Mouse (Mus musculus) layer of hippocampus, postnatal 25 days (tissue): Measurements from ENCODE around the gene Tbx4. TPM values are rescaled to one million over a fixed set of nuclear protein-coding genes. Genes with fewer than 3 reads are reported as not detected.

Experiments
- DNase-seq, 2 experiments: peaks; one replicate each; pipeline ENCODE4 v3.0.0; 2022; ENCODE audit warnings: mixed read lengths in 2 of 2, low spot score in 1 of 2; ENCODE audit errors: extremely low spot score in 1 of 2
- total RNA-seq, 2 experiments: library from RNA; stranded (reverse); gene quantifications; 2 replicates each; pipeline ENCODE4 v1.2.3; 2021

Tbx4 gene
- total RNA-seq, 2 experiments from 2014 or later: 0.32 to 0.35 TPM

DNA sequence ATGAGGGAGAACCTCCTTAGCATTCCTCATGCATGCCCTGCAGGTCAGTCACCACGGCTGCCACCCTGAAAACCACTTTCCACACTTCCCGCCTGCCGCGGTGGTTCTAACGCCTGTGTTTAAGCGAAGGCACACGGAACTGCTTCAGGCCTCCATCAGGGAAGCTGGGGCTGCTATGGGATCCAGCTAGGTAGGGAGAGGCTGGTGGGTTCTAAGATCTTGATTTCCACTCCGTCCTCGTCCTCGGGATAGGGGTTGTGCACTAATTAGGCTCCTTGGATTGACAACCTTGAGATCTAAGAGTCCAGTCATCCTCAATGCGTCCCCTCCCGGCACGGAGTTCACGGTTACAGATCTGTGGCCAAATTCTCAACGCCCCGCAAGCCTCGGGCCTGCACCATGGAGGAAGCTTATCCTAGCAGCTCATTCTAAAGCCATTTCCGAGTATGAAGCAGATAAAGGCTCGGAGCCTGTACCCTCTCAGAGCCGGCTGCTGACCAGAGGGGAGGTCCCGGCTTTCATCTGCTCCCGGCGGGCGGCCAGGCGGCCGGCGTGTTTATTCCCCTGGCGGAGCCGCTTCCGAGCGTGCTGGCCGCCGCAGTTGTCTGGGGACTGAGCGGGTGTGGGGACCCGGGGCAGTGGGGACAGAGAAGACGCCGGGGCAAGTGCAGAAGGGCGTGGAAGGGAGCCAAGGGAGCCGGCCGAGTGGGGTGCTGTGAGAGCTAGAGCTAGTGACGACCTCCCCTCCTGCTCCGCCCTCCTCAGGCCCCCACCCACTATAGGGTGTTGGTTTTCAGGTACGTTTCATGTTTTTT is 8.7 kb downstream of the Tbx4 start:
- no peak for DNase-seq

- no peak for DNase-seq
Measured at GRCm38 (mm10) chr11:85896335-85896985, 10.2 kb downstream of the Tbx4 start.

GRCm38 (mm10) chr11:85900291-85900690 is 14.1 kb downstream of the Tbx4 start:
- no peak for DNase-seq

DNA sequence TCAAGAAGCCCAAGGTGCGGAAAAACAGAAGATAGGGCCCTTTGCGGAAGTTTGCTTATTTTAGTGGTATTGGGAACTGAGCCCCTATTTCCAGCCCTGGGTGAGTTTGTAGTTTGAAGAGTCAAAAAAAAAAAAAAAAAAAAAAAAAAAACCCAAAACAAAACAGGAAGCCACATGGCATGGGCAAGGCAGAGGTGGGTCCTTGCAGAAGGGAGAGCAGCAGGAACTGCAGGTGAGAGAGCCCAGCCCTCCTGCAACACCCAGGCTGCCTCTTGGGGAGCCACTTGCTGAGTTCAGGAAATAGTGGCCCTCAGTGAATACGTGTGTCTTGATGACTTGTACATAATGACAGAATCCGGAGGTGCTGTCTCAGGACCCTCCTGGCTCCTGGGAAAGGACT is 23.3 kb downstream of the Tbx4 start:
- no peak for DNase-seq

GRCm38 (mm10) chr11:85910133-85910532 is 23.9 kb downstream of the Tbx4 start:
- DNase-seq: no peak

DNA sequence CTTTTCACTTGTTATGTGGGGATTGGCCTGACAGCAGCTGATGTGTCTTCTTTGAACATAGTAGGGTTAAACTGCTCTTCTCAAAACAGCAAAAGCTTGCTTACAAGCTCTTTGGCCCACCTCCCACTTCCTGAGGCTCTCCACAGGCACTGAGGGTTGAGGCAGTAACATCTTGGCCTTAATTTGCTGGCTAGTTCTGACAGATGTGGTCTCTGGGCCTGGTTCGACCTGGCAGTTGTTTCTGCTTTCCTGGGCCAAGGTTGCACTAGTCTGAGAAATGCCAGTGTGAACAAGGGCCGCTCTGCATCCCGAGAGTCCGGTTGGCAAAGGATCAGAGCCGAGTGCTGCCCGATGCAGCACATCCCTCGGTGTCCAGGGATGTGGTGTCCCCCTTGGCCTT is 27.3 kb downstream of the Tbx4 start:
- no peak for DNase-seq

- DNase-seq: no peak
Measured at GRCm38 (mm10) chr11:85917091-85917992, 31.1 kb downstream of the Tbx4 start.

- no peak for DNase-seq
Measured at GRCm38 (mm10) chr11:85917993-85918325, 31.7 kb downstream of the Tbx4 start.

DNA sequence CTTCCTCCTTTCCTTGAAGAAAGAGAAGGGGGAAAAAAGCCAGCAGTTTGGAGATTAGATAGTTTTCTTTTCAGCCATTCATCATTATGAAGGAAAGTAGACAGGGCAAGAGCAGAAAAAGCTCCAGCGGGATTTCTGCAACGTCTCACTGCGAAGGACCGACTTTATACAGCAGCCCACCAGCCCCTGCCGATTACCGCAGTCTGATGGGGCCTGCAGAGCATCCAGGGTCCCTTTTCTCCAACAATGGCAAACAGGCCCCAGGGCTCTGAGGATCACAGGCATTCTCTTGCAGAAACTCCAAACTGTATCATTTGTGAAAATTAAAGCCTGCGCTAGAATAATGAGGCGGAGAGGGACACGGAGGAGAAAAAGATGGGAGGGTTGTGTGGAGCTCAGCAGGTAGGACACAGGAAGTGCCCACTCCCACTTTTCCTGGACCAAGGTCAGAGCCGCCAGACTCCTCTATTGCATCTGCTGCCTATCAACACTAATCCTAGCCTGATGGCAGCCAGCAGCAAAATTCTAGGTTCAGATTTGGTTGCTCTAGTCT is 32.2 kb downstream of the Tbx4 start:
- no peak for DNase-seq

DNA sequence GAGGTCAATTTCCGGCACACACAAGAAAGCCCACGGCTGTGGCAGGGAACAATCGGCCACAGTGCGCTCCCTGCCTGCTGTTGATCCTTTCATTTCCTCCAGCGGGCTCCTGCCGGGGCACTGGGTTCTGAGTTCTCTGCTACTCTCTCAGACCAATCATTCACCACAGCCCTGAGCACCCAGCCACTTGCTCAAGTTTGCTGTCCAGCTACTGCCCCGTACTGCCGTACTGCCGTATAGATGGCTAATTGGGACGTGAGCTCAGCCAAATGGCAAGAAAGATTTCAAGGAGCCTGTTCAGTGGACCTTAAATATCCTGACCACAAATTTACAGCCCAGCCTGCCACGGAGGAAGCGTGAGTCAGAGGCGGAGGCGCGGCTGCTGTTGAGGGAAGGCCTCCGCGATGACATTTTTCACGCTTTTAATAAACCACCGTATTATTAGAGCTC is 39.1 kb downstream of the Tbx4 start:
- peak in 1 of 2 experiments; percentile 5 for DNase-seq

DNA sequence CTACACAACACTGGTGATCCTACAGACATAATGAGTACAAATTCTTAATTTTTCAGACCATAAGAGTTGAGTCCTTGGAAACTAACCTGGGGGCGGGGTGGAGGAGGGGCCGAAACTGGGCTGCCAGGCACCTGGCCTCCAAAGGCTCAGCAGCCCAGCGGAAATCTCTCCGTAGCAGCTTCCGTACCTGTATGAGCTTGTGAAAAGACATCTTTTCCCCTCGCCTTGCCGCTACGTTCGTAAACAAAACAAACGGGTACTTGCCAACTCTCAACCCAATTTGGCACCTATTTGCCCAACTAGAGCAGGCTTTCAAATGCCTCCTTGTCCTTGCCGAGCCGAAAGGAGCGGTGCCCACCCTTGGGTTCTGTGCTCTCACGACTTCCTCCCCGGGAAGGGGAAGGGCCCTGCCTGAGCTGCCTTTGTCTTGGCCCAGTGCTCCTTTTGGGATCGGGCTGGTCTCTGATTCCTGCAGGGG is 40.1 kb downstream of the Tbx4 start:
- no peak for DNase-seq

DNA sequence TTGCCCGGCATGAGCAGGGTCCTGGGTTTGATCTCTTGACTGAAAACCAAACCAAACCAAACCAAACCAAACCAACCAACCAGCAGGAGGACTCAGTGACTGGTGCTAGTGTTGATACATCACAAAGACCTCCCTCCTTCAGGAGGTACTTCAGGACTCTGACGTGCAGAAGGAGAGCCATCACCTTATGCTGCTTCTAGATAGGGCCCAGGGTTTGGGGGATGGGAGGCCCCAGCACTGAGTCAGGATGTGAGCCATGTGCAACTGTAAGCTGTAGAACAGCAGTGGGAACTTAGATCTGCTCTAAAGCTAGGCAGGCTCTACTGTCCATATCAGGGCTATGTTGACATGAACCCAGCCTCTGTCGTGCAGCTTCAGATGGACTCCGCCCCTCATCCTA is 41.9 kb downstream of the Tbx4 start:
- no peak for DNase-seq

GRCm38 (mm10) chr11:85929651-85930050 is 43.4 kb downstream of the Tbx4 start:
- no peak for DNase-seq

DNA sequence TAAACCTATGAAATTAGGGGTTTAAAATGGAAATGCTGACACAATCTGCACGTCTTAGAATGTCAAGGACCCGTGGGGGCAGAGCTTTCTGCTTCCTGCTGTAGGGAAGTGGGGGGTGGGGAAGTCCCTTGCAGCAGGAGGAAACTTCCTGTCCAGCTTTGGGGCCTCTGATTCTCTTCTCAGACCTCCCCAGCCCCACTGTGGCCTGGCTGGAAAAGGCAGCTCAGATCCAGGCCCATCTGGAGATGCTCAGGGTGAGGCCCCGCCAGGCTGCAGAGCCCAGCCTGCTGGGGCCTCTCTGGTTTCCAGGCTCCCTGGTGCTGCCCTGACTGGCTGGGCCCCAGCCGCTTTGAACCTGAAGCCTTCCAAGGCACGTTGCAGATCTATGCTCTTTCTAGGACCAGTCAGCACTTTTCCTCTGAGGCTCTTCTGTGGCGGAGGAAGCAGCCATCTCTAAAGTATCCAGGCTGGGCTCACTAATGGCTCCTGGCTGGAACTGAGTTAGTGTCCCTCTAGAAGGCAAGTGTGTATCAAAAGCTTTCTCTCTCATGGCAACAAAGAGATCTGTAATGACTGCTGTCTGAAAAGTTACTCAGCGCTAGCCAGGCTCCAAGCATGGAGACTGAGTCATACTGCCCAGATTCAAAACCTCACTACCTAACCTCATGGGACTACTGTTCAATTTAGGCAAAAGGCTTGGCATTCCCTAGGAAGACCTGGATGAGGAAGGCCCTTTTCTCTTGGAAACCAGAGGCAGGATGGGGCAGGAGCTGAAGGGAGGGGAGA is 55.8 kb downstream of the Tbx4 start:
- no peak for DNase-seq

- no peak for DNase-seq
Measured at GRCm38 (mm10) chr11:85948765-85949164, 62.5 kb downstream of the Tbx4 start.

DNA sequence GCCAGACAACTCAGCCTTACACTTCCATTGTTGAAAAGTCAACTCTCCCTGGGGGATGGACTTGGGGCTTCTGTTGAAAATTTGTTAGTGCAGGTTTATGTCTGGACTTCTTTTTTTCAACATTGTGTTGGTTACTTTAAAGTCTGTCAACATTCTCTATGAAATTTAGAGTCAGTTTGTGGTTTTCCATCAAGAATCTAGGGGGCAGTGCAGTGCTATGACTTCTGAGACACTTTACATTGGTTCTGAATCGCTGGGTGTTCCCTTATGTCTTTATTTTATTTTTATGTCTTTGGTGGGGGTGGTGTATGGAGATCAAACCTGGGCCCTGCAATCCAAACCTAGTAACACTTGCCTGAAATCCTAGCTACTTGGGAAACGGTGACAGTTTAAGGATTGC is 63.5 kb downstream of the Tbx4 start:
- DNase-seq: no peak

- no peak for DNase-seq
Measured at GRCm38 (mm10) chr11:85952538-85952937, 66.3 kb downstream of the Tbx4 start.

GRCm38 (mm10) chr11:85955611-85956010 is 69.4 kb downstream of the Tbx4 start:
- DNase-seq: no peak

DNA sequence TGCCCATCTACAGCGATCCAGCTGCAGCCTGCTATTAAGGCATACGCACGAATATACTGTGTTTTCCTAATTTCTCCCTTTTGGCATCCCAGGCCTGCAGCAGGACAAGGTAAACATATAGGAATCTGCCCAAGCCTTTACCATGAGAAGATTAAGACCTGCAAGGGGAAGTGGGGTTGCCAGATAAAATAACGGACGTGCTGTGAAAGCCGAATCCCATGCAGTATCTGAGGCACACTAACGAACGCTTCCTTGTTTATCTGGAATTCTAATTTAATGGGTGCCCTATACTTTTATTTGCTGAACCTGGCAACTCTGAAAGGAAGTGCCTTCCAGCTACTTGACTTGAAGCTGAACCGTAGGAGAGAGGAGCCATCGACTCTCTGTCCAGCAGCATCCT is 70.2 kb downstream of the Tbx4 start:
- no peak for DNase-seq
